Mouse (Mus musculus) cerebellum, postnatal 10 days (tissue): Measurements from ENCODE around the gene Ap4s1.

Experiments
- DNase-seq, 2 experiments: peaks; one replicate each; pipeline ENCODE4 v3.0.0; 2021; ENCODE audit warnings: mixed read lengths in 2 of 2

The Ap4s1 gene

GRCm38 (mm10) chr12:51704572-51704971 is 13.7 kb downstream of the Ap4s1 start:
- no peak for DNase-seq

DNA sequence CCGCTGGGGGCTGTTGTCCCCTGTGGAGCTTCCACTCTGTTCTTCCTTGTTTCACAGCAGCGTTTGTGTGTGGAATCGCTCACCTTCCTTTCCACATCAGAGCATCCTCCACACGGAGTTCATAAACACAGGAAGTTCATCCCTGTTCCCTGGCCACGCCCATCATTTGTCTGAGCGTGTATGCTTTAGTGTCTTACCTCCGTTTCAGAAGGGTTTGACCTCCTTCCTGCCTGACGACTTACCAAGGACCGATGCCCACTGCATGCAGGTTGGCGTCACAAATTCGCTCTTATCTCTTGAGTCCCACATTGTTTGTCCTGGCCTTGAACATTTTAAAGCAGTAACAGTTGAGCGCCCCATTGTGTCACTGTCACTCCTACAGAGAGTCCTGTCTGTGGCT is 14.9 kb downstream of the Ap4s1 start:
- no peak for DNase-seq

GRCm38 (mm10) chr12:51706673-51707235 is 15.9 kb downstream of the Ap4s1 start:
- DNase-seq = no peak

DNA sequence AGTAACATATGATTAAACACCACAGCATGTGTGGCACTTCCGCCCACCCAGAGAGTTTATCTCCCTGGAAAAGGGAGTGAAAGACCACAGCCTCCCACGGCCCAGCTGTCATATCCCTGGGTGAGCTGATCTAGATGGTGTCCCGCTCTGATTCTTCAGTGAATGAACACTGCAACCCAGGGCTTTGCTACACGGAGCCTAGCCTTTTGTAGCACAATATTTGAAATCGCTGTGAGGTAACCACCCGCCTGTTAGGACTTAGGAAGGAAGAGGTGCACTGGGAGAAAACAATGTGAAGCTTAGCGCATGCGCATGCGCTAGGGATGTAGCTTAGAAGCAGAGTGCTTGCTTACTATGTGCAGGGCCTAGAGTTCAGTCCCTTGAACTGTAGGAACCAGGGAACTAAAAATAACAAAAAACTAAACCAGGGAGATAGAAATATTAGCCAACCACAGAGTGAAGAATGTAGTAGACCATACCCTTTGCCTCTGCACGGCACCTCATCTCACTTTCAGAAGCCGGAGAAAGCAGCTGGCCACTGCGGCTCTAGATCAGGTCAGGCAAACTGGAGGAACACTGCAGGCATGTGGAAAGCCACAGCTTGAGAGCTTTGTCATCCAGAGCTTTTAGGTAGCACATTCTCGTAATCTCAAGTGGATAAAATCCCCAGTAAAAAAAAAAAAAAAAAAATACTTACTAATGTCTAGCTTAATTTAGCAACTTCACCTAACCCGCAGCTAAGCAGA is 18.3 kb downstream of the Ap4s1 start:
- DNase-seq = no peak

GRCm38 (mm10) chr12:51709741-51710140 is 18.9 kb downstream of the Ap4s1 start:
- DNase-seq = no peak

DNA sequence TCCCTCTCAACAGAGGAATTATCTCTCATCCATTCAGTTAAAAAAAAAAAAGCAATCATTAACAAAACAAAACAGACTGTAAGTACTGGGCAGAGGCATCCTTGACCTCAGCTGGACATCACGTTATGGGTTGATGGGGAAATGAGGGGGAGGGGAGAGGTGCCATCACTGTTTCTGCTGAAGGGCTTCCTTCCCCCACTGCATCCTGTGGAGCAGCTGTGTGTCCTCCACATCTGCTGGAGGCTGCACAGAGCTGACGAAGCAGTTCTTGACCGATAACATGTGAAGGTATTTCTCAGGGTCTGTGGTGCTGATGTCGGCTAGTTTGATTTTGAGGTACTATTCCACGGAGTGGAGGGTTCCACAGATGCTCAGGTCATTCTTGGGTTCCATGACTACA is 19.3 kb downstream of the Ap4s1 start:
- no peak for DNase-seq

DNA sequence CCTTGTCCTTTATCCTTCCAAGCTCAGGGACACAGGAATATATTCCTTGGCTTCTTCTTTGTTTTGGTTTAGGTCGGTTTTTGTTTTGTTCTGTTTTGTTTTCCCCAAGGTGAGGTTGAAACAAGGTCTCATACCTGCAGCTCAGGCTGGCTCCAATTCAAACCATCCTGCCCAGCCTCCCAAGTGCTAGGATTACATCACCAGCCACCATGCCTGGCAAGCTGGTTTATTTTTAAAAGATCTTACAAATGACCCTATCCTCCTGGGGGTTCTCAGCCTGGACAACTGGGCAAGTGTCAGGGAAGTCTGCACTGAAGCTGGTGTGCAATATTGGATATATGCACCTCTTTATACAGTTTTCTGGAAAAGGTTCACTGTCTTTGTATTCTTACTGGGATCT is 21.9 kb downstream of the Ap4s1 start:
- no peak for DNase-seq

DNA sequence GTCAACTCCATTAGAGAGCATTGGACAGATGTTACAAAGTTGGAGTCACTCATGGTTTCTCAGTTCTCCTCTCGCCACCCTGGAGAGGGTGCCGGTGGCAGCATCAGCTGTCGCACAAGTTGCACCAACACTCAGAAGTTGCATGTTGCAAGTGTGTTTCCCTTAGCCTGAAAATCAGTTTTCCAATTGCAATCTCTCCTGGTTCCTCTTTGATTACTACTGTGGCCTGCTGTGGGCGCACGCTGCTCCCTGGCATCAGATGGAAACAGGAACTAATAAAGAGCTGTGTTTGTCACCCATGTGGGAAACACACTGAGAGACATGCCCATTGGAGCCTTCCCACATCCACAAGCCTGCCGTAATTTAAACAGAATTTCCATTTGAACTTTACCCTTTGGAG is 27.8 kb downstream of the Ap4s1 start:
- DNase-seq = no peak

DNA sequence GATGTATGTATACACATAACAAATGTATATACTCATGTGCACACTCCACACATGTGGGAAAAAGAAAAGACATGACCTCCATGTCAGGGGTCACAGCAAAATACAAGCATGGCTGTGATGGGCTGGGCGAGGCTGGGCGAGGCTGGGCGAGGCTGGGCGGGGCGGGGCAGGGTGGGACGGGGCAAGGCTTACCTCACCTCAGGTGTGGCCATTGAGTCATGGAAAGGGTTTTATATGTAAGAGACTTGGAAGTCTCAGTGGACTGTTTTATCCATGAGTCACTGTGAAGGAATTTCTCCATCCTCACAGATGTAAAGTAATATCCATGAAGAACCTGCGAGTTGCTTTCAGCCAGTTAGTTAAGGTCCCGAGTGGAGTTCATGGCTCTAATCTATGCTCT is 31.0 kb downstream of the Ap4s1 start:
- no peak for DNase-seq

GRCm38 (mm10) chr12:51729058-51729457 is 38.2 kb downstream of the Ap4s1 start:
- DNase-seq = no peak

- DNase-seq = no peak
Observed at GRCm38 (mm10) chr12:51729827-51730226, 39.0 kb downstream of the Ap4s1 start.

- no peak for DNase-seq
Observed at GRCm38 (mm10) chr12:51734605-51735211, 43.9 kb downstream of the Ap4s1 start.

- DNase-seq = no peak
Observed at GRCm38 (mm10) chr12:51735840-51736271, 45.0 kb downstream of the Ap4s1 start.

- DNase-seq = no peak
Observed at GRCm38 (mm10) chr12:51736381-51736780, 45.5 kb downstream of the Ap4s1 start.

GRCm38 (mm10) chr12:51736807-51737206 is 46.0 kb downstream of the Ap4s1 start:
- DNase-seq = no peak

DNA sequence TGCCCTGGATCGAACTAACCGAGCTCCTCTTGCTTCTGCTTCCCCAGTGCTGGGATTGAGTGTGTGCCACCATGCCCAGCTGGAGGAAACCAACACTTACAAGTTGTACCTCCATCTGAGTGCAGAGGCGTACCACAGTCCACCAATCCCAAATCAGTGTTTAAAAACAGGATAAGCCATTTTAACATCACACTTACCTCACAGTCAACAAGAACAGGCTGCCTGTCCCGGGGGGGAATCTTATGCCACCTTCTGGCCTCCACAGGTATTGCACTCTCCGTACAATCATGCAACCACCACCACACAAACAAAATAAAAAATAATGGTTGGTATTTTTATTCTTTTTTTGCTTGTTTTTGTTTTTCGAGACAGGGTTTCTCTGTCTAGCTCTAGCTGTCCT is 50.9 kb downstream of the Ap4s1 start:
- DNase-seq = peak; percentile 47 to 68

DNA sequence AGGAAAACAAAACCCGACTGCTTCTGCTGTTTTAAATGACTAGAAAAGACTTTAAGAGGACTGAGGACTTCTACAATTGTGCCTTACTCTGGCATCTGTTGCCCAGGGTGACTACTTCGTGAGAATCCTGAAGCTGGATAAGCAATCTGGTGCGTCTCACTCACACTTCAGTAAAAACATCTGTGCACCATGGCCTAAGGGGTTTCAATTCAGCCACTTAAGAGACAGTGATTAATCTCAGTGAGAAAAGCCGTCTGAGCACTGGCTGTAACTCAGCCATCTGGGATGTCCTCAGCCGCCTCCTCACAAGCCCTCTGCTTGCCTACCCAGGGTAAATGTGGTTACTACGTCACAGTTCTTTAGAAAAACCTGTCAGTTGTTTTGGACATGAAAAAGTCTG is 54.1 kb downstream of the Ap4s1 start:
- DNase-seq = no peak

DNA sequence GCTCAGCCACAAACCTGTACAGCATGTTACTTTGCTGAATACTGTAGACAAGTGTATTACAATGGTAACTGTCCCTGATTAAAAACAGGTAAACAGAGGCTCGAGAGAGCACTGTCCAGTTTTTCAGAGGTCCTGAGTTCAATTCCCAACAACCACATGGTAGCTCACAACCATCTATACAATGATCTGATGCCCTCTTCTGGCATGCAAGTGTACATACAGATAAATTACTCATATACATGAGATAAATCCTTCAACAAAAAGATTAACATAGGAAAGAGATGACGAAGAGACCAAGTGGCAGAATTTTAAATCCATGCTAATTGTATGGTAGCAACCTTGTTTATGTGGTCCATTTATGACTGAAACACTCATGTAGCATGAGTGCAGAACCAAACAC is 56.5 kb downstream of the Ap4s1 start:
- DNase-seq = no peak

DNA sequence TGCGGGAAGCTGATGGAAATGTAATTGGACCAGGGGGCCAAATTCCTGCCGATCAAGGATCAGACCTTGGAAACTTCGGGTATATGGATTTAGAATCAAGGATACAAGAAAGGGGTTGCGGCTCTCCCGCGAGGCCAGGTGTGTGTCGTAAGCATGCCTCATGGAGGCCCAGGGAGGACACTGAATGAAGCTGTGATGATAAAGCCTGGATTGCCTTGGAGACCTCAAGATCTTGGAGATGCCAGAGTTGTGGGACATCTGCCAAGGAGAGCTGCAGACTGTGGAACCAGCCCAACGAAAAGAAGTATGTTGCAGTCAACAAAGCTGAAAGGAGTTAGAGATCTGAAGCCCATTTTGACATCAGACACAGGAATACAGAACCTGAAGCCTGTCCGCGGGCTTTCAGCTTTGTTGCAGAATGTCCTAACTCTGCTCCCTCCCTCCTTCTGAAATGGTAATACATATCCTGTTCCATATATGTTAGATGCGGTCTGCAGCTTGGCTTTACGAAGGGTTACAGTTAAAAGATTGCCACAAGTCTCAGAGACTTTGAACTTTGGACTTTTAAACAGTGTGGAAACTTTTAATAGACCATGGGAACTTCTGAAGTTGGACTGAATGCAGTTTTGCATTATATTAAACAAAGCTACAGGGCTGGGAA is 65.2 kb downstream of the Ap4s1 start:
- DNase-seq = peak in 1 of 2 experiments; percentile 20

- no peak for DNase-seq
Observed at GRCm38 (mm10) chr12:51756599-51756961, 65.7 kb downstream of the Ap4s1 start.

GRCm38 (mm10) chr12:51759374-51759773 is 68.5 kb downstream of the Ap4s1 start:
- DNase-seq = no peak

DNA sequence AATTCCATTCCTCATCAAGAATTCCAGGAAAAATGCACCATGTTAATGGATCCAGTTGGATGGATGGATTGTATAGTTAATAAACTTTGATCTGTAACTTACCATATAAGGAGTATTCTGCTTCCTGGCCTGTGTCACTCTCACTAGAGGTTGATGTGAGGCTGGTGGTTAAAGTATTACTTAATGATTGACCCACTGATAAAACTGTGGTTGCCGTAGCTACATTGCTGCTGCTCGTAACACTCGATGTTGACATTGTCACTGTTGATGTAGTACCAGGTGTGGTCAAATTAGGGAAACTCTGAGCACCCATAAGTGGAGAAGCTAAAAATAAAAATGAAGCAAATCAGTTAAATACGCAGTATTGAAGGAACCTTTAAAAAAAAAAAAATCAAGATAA is 76.6 kb downstream of the Ap4s1 start:
- DNase-seq = no peak

GRCm38 (mm10) chr12:51768702-51769101 is 77.9 kb downstream of the Ap4s1 start:
- DNase-seq = no peak

GRCm38 (mm10) chr12:51784842-51785241 is 94.0 kb downstream of the Ap4s1 start:
- peak; percentile 22 to 35 for DNase-seq
